Comparison of ENCODE assay signal across 18 mouse cellular contexts in the genomic region with DNA sequence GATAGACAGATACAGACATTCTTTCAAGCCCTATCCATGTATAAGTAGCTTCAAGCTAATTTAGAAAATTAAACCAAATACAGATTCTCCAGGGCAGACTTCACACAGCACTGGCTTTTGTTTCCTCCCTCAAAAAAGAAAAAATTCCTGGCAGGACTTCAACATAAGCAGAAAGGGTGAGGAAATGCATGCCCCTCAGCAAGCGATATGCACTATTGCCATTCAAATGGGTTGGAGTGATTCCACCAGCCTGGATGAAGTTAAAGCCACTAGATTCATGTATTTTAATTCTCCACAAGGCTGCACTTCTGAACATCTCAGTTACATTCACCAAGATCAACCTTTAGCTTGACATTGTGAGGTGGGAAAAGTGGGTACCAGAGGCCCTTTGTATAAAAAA.
"Had no signal": no experiment of that assay in that cellular context is flagged by ENCODE, and none has a peak within 500 bp of the region (broad histone marks: within the 10 kb centered on the region; RNA-seq: fewer than 3 reads in every experiment).

No protein-coding gene starts in this region.

- H3K27ac ChIP-seq: midbrain, embryonic 10.5 days; midbrain, embryonic 12.5 days; neural tube, embryonic 13.5 days; neural tube, embryonic 15.5 days had no signal

- H3K9me3 ChIP-seq: midbrain, embryonic 10.5 days; midbrain, embryonic 12.5 days; neural tube, embryonic 13.5 days; neural tube, embryonic 15.5 days had no signal

- H3K4me1 ChIP-seq: midbrain, embryonic 12.5 days; neural tube, embryonic 13.5 days; neural tube, embryonic 15.5 days had no signal

- H3K36me3 ChIP-seq: neural tube, embryonic 15.5 days had no signal

- H3K9ac ChIP-seq: lung, embryonic 14.5 days; midbrain, embryonic 12.5 days; neural tube, embryonic 13.5 days; neural tube, embryonic 15.5 days had no signal

- H3K4me3 ChIP-seq: midbrain, embryonic 10.5 days; midbrain, embryonic 12.5 days; myocyte; neural tube, embryonic 13.5 days; neural tube, embryonic 15.5 days had no signal

- H3K4me2 ChIP-seq: lung, embryonic 14.5 days; midbrain, embryonic 12.5 days; neural tube, embryonic 13.5 days; neural tube, embryonic 15.5 days had no signal

- DNase-seq: lung, adult 18-20 months; lung, embryonic 14.5 days; lung, postnatal 10 days; lung, postnatal 4 days; retina, postnatal 1 day; right cerebral cortex, adult 18-20 months; right cerebral cortex, postnatal 25 days; right cerebral cortex, postnatal 4 days; spleen, adult 18-20 months; thymus, adult 18-20 months; thymus, postnatal 25 days; thymus, postnatal 4 days had no signal

- ATAC-seq: midbrain, embryonic 16.5 days had no signal

- H3K27me3 ChIP-seq: midbrain, embryonic 12.5 days; neural tube, embryonic 13.5 days; neural tube, embryonic 15.5 days had no signal
